Mouse (Mus musculus) thymus, postnatal 14 days (tissue): Measurements from ENCODE around the gene Astn2.

Experiments
- DNase-seq: peaks from one replicate; pipeline ENCODE4 v3.0.0; 2021

Astn2 gene

DNA sequence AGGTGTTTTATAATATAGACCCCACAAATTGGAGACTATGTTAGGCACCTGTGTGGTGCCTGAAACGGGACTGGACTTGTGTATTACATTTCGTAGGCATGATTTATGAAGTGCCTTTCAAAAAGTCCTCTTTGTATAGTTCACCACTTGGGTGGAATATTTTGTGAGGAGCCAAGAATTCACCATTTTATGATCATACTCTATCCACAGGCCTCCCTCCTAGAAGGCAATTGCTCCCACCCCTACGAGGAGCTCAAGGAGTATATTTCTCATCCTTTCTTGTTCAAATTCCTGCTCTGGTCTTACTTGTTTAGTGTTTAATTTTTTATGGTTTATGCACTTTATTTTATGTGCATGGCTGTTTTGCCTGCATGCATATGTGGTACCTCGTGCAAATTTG, 1021.3 kb downstream of the Astn2 start:
- DNase-seq = no peak

DNA sequence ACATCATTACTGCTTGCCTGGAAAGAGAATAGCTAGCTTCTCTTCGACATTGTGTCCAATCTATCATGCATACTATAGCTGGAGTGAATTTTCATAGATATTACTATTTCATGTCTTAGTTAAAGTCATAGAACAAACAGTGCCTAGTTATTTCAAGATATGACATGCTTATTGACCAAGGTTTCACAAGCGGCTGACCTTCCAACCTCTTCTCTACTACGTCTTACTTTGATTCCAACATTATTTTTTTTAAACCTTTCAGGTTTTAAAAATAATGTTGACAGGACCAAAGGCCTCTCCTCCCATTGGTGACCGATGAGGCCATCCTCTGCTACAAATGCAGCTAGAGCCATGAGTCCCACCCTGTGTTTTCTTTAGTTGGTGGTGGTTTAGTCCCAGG, 1025.0 kb downstream of the Astn2 start:
- DNase-seq = no peak

DNA sequence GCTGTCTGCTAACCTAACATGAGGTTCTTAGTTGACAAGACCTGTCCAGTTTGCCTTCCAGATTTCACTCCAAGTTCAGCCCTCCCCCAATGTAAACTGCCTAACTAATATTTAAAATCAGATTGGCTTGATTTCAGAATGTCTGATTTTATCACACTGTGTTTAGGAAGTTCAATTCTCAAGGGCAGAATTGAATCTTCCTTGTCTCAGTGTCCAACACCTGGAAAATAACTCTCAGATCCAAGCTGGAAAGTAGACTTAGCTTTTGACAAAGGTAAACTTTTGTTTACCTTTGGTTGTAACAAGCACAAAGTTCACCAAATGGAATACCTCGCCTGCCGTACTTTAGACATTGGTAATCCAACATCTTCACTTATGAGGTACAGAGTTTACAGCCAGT, 1027.8 kb downstream of the Astn2 start:
- DNase-seq = no peak

DNA sequence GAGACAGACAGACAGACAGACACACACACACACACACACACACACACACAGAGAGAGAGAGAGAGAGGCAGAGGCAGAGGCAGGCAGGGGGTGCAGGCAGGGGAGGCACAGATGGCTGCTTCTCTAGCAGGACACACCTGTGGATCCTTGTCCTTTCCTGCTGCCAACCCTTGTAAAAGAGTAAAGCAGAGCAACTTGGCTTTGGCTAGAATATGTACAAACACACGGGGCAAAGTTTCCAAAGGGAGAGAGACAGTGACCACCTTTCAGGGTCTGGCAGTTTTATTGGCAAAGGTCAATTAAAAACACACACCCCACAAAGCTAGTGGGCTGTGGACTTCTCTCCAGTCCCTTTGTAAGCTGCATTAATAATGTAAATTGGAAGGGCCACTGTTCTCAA, 1030.6 kb downstream of the Astn2 start:
- DNase-seq = no peak

DNA sequence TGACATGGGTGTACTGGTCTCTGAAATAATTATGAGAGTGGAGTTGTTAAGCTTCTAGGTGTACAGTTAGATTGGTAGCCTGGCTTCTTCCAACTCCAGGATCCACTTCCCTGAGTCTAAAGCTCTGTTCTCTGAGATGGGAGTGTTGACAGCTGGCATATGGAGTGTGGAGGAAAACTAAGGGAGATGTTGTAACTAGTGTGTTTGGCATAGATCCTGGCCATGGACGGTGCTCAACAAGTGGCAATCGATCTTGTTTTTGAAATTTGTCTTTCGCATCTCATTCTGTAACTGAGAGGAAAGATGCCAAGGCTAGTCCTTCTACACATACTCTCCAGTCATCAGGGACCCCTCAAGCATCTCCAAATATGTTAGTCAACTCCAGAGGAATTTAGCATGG, 1031.7 kb downstream of the Astn2 start:
- no peak for DNase-seq

DNA sequence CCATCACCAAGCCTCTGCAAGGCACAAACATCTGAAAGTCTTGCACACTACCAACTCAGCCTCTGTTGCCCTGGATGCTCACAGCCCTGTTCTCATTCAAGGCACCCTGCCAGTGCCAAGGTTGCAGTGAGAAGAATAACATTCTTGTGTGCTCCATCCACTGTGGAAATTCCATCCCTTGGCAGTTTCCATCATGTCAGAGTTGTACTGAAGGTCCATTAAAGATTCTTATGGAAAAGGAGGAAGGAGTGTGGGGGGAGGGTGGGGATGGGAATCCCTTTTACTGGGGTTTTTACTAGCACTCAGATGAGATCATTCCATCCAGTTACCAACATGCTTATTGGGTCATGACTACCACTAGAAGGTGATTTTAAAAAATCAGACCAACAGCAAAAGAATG, 1037.3 kb downstream of the Astn2 start:
- DNase-seq = no peak

DNA sequence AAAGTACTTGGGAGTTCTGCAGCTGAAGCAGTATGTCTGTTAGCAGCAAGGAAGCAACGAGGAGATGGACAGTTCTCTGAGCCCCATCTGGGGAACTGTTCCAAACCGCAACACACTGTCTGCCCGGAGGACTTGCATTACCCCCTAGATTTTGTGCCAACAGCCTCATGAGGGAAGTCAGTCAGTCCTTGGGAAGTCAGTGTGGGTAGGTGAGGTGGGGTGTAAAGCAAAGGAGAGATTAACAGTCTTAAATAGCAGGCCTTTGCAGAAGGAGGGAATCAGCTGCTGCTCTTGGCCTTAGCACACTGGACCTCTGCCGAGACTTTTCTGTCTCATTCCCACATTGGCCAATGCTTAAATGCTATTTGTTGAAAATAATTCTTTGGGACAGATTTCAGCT, 1049.8 kb downstream of the Astn2 start:
- DNase-seq = no peak

DNA sequence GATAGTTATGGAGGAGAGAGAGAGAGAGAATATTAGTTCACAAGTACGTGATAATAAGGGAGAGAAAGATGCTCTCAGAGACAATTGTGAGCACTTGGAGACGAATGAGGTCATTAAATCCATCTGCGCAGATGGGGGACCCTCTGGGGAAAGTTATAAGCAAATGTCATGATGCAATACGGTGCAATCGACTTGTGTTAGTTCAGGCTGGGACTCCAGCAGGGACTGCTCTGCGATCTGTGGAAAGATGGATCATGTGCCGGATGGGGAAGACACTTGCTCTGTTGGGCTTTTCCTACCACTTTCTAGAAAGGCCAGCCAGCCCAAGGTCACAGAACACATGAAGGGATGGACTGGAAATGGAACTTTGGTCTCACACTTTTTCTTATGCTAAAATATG, 1053.9 kb downstream of the Astn2 start:
- DNase-seq = no peak

DNA sequence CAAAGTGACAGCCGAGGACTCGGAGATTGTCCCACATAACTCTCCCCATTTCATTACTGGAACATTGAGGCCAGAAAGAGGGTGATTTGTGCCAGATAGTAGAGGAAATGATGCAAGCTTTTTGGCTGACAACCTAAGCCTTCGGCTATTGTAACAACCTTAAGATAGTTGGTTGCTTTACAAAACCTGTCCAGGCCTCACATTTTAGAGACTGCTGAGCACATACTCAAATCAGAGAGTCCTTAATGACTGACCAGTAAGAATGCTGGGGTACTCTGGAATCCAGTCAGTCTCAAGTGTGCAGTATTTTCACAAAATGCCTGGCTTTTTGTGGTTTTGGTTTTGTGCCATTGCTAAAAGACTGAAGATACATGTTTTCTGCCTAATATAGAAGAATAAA, 1062.6 kb downstream of the Astn2 start:
- DNase-seq = no peak

DNA sequence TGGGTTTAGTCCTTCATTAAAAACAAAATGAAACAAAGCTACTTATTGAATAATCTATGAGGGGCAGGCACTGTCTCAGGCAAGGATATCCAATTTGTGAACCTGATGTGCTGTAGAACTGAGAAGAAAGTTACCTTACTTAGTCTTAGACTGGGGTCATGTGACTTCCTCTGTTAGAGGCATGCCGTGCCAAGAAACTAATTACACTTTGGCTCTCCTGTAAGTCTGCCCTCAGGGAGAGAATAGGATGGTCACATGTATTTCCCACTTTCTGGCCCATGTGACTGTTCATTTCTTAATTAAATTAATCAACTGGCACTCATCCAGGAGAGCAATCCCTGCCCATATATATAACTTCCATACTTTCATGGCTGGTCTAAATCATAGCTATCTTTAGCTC, 1070.7 kb downstream of the Astn2 start:
- no peak for DNase-seq
